Mouse (Mus musculus): ENCODE measurements around the gene Pde4d. TPM values are rescaled to one million over a fixed set of nuclear protein-coding genes. Genes with fewer than 3 reads are reported as not detected.

The Pde4d gene
- polyA plus RNA-seq, 1 experiment from 2014 or later = 8.7 TPM

DNA sequence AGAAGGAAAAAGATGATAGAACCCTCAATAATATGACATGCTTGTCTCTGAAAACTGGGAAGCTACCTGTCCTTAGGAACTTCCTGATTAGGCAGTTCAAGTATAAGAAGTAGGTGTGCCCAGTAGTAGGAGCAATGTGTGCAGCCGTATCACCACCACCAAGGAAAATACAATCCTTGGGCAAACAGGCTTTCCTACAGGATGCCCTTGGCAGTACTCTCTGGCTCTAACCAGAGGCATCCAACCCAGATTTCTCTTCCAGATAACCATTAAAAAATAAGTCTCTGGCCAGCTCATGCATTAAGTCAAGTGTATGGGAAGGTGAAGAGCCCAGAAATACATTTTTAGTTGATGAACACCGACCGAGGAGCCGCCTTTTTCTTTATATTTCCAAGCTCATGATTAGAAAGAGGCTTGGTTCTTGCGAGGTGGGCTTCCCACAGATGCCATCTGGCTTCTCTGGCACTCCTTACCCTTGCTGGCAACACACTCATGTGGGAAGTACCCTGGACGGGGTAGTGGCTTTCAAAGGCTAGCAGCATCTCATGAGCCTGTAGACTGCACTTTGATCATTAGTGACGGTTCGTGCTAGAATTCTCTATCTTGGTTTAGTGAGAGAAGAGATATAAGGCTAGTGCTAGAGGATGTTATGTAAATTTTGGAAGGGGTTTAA, 375.0 kb downstream of the Pde4d start:
- 91% methylated on average over 8 of the region's 8 CpGs for WGBS
- H3K27me3 ChIP-seq (ENCODE audit: control insufficient read depth, insufficient read depth, low read length) = no peaks in the 10 kb centered on the region
- no peak for ATAC-seq (ENCODE audit: low FRiP score)

GRCm38 (mm10) chr13:108825501-108825900, 375.8 kb downstream of the Pde4d start:
- H3K9me3 ChIP-seq (ENCODE audit: control insufficient read depth, low read length) = no peaks in the 10 kb centered on the region
- no peak for DNase-seq (ENCODE audit: low spot score, missing footprints)
- no peaks in the 10 kb centered on the region for H3K36me3 ChIP-seq (ENCODE audit: control insufficient read depth, insufficient read depth, low read length)
- H3K27me3 ChIP-seq (ENCODE audit: control insufficient read depth, insufficient read depth, low read length) = no peaks in the 10 kb centered on the region
- no peak overlapping the region for H3K9ac ChIP-seq (ENCODE audit: low read length)
- WGBS = 89% methylated on average over 6 of the region's 6 CpGs
- H3K27ac ChIP-seq (ENCODE audit: low read depth, low read length) = no peak overlapping the region
- ATAC-seq (ENCODE audit: low FRiP score) = no peak
- no peaks in the 10 kb centered on the region for H3K4me1 ChIP-seq (ENCODE audit: control insufficient read depth, insufficient read depth, low read length)
- no peak overlapping the region for H3K4me2 ChIP-seq
- no peak overlapping the region for H3K4me3 ChIP-seq (ENCODE audit: low read depth, low read length)

More for the DNA sequence above, 375.0 kb downstream of the Pde4d start:
- Histone ChIP-seq H3K4me2 (no peak overlapping the region), H3K27ac (ENCODE audit: low read depth, low read length) (no peak overlapping the region), H3K9ac (ENCODE audit: low read length) (no peak overlapping the region), H3K36me3 (ENCODE audit: control insufficient read depth, insufficient read depth, low read length) (no peaks in the 10 kb centered on the region), H3K4me3 (ENCODE audit: low read depth, low read length) (no peak overlapping the region), H3K4me1 (ENCODE audit: control insufficient read depth, insufficient read depth, low read length) (no peaks in the 10 kb centered on the region), H3K9me3 (ENCODE audit: control insufficient read depth, low read length) (no peaks in the 10 kb centered on the region)
- no peak for DNase-seq (ENCODE audit: low spot score, missing footprints)

DNA sequence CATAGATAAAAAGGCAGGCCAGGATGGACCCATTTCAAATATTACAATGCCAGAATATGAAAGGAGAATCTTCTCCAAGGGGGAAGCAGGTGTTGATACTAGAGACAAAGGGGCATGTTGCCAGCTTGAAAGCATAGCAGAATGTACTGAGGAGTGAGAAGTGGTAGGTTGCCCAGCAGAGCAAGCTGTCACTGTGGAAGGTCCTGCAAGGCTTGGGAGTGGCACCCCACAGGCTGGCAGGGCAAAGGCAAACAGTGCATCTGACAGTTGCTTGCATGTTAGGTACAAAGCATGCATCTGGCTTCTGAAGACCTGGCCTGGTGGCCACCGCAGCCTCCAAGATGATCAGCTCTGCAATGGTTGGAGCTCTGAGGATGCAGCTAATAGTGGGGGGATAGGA, 384.4 kb downstream of the Pde4d start:
- Histone ChIP-seq H3K4me3 (ENCODE audit: low read depth, low read length) (no peak overlapping the region), H3K4me1 (ENCODE audit: control insufficient read depth, insufficient read depth, low read length) (no peaks in the 10 kb centered on the region), H3K27me3 (ENCODE audit: control insufficient read depth, insufficient read depth, low read length) (no peaks in the 10 kb centered on the region), H3K27ac (ENCODE audit: low read depth, low read length) (no peak overlapping the region), H3K36me3 (ENCODE audit: control insufficient read depth, insufficient read depth, low read length) (no peaks in the 10 kb centered on the region), H3K9ac (ENCODE audit: low read length) (no peak overlapping the region), H3K9me3 (ENCODE audit: control insufficient read depth, low read length) (no peaks in the 10 kb centered on the region), H3K4me2 (no peak overlapping the region)
- ATAC-seq (ENCODE audit: low FRiP score) = no peak
- WGBS = 100% methylated on average over 1 of the region's 1 CpGs
- DNase-seq (ENCODE audit: low spot score, missing footprints) = no peak

DNA sequence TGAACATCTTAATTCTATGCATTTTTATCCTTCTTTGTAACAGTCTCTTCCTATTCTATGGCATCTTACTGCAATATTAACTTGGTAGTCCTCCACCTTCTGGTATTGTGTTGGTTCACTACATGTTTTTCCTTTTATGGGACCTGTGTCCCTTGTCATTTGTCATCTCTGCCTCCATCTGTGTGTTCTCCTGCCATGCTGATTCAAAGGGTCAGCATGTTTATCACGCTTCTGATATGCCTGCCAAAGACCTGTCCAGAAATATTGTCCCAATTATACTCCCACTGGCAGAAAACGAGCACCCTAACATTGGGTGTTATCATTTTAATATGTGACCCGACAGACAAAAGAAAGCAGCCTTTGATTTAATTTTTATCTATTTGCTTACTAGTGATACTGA, 386.6 kb downstream of the Pde4d start:
- no peaks in the 10 kb centered on the region for H3K27me3 ChIP-seq (ENCODE audit: control insufficient read depth, insufficient read depth, low read length)
- no peak for DNase-seq (ENCODE audit: low spot score, missing footprints)
- no peak overlapping the region for H3K27ac ChIP-seq (ENCODE audit: low read depth, low read length)
- H3K4me1 ChIP-seq (ENCODE audit: control insufficient read depth, insufficient read depth, low read length) = no peaks in the 10 kb centered on the region
- H3K9ac ChIP-seq (ENCODE audit: low read length) = no peak overlapping the region
- no peak for ATAC-seq (ENCODE audit: low FRiP score)
- WGBS = 88% methylated on average over 3 of the region's 3 CpGs
- H3K9me3 ChIP-seq (ENCODE audit: control insufficient read depth, low read length) = no peaks in the 10 kb centered on the region
- no peak overlapping the region for H3K4me3 ChIP-seq (ENCODE audit: low read depth, low read length)
- H3K4me2 ChIP-seq = no peak overlapping the region
- H3K36me3 ChIP-seq (ENCODE audit: control insufficient read depth, insufficient read depth, low read length) = no peaks in the 10 kb centered on the region

GRCm38 (mm10) chr13:108839142-108839541, 389.4 kb downstream of the Pde4d start:
- WGBS = 59% methylated on average over 7 of the region's 7 CpGs
- no peak for ATAC-seq (ENCODE audit: low FRiP score)

DNA sequence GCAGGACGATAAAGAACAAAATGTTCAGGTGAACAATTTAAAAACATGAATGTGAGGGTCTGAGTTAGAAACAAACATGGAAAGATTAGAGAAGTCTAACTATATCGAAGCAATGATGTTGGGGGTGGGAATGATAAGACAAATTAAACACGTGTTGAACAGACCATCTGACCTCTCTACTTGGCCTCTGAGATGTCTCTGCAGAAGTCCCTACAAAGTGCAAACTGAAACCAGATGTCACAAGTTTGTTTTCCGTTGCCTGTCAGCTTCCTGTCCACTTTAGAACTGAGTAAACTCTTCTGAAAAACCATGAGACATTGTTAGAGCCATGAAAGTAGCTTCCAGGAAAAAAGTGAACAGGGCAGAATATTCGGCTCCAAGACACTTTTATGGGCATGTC, 404.3 kb downstream of the Pde4d start:
- Histone ChIP-seq H3K4me2 (no peak overlapping the region), H3K9me3 (ENCODE audit: control insufficient read depth, low read length) (no peaks in the 10 kb centered on the region), H3K4me1 (ENCODE audit: control insufficient read depth, insufficient read depth, low read length) (no peaks in the 10 kb centered on the region), H3K4me3 (ENCODE audit: low read depth, low read length) (no peak overlapping the region), H3K9ac (ENCODE audit: low read length) (no peak overlapping the region), H3K27ac (ENCODE audit: low read depth, low read length) (no peak overlapping the region), H3K36me3 (ENCODE audit: control insufficient read depth, insufficient read depth, low read length) (no peaks in the 10 kb centered on the region), H3K27me3 (ENCODE audit: control insufficient read depth, insufficient read depth, low read length) (no peaks in the 10 kb centered on the region)
- DNase-seq (ENCODE audit: low spot score, missing footprints) (peak; percentile 64), ATAC-seq (ENCODE audit: low FRiP score) (no peak)
- 69% methylated on average over 5 of the region's 5 CpGs for WGBS

More at GRCm38 (mm10) chr13:108839142-108839541, 389.4 kb downstream of the Pde4d start:
- Histone ChIP-seq H3K36me3 (ENCODE audit: control insufficient read depth, insufficient read depth, low read length) (no peaks in the 10 kb centered on the region), H3K27me3 (ENCODE audit: control insufficient read depth, insufficient read depth, low read length) (no peaks in the 10 kb centered on the region), H3K9me3 (ENCODE audit: control insufficient read depth, low read length) (no peaks in the 10 kb centered on the region), H3K27ac (ENCODE audit: low read depth, low read length) (no peak overlapping the region), H3K4me1 (ENCODE audit: control insufficient read depth, insufficient read depth, low read length) (no peaks in the 10 kb centered on the region), H3K4me2 (no peak overlapping the region), H3K9ac (ENCODE audit: low read length) (no peak overlapping the region), H3K4me3 (ENCODE audit: low read depth, low read length) (no peak overlapping the region)
- no peak for DNase-seq (ENCODE audit: low spot score, missing footprints)

GRCm38 (mm10) chr13:108856776-108857435, 407.2 kb downstream of the Pde4d start:
- H3K4me2 ChIP-seq = no peak overlapping the region
- H3K36me3 ChIP-seq (ENCODE audit: control insufficient read depth, insufficient read depth, low read length) = no peaks in the 10 kb centered on the region
- no peak overlapping the region for H3K4me3 ChIP-seq (ENCODE audit: low read depth, low read length)
- DNase-seq (ENCODE audit: low spot score, missing footprints) = no peak
- WGBS = 86% methylated on average over 6 of the region's 6 CpGs
- no peaks in the 10 kb centered on the region for H3K4me1 ChIP-seq (ENCODE audit: control insufficient read depth, insufficient read depth, low read length)
- ATAC-seq (ENCODE audit: low FRiP score) = no peak
- no peak overlapping the region for H3K9ac ChIP-seq (ENCODE audit: low read length)
- H3K9me3 ChIP-seq (ENCODE audit: control insufficient read depth, low read length) = no peaks in the 10 kb centered on the region
- no peak overlapping the region for H3K27ac ChIP-seq (ENCODE audit: low read depth, low read length)
- H3K27me3 ChIP-seq (ENCODE audit: control insufficient read depth, insufficient read depth, low read length) = no peaks in the 10 kb centered on the region

- DNase-seq (ENCODE audit: low spot score, missing footprints) (no peak), ATAC-seq (ENCODE audit: low FRiP score) (no peak)
- WGBS = 89% methylated on average over 3 of the region's 3 CpGs
- Histone ChIP-seq H3K9me3 (ENCODE audit: control insufficient read depth, low read length) (no peaks in the 10 kb centered on the region), H3K4me1 (ENCODE audit: control insufficient read depth, insufficient read depth, low read length) (no peaks in the 10 kb centered on the region), H3K9ac (ENCODE audit: low read length) (no peak overlapping the region), H3K36me3 (ENCODE audit: control insufficient read depth, insufficient read depth, low read length) (no peaks in the 10 kb centered on the region), H3K27ac (ENCODE audit: low read depth, low read length) (no peak overlapping the region), H3K27me3 (ENCODE audit: control insufficient read depth, insufficient read depth, low read length) (no peaks in the 10 kb centered on the region), H3K4me2 (no peak overlapping the region), H3K4me3 (ENCODE audit: low read depth, low read length) (no peak overlapping the region)
These were observed 409.6 kb downstream of the Pde4d start for GRCm38 (mm10) chr13:108859336-108859735.

GRCm38 (mm10) chr13:108860737-108861136, 411.0 kb downstream of the Pde4d start:
- H3K4me2 ChIP-seq = no peak overlapping the region
- H3K27ac ChIP-seq (ENCODE audit: low read depth, low read length) = no peak overlapping the region
- WGBS = 81% methylated on average over 7 of the region's 7 CpGs
- H3K9me3 ChIP-seq (ENCODE audit: control insufficient read depth, low read length) = no peaks in the 10 kb centered on the region
- ATAC-seq (ENCODE audit: low FRiP score) = no peak
- H3K4me1 ChIP-seq (ENCODE audit: control insufficient read depth, insufficient read depth, low read length) = no peaks in the 10 kb centered on the region
- H3K9ac ChIP-seq (ENCODE audit: low read length) = no peak overlapping the region
- DNase-seq (ENCODE audit: low spot score, missing footprints) = peak; percentile 72
- H3K27me3 ChIP-seq (ENCODE audit: control insufficient read depth, insufficient read depth, low read length) = no peaks in the 10 kb centered on the region
- no peaks in the 10 kb centered on the region for H3K36me3 ChIP-seq (ENCODE audit: control insufficient read depth, insufficient read depth, low read length)
- H3K4me3 ChIP-seq (ENCODE audit: low read depth, low read length) = no peak overlapping the region

Measured in midbrain, embryonic 11.5 days (tissue).